Mouse (Mus musculus) liver, adult 2 months (tissue): Measurements from ENCODE around the gene Rab5c. TPM values are rescaled to one million over a fixed set of nuclear protein-coding genes. Genes with fewer than 3 reads are reported as not detected.

Experiments
- DNase-seq: peaks from one replicate; pipeline ENCODE4 v3.0.0-alpha.2; 2011; ENCODE audit warnings: low read depth, low spot score; ENCODE audit errors: extremely low read depth
- H3K27ac ChIP-seq: fragments of 200-500 bp; replicated peaks from 2 replicates; pipeline ENCODE4 v1.5.1; 2012; ENCODE audit warnings: low read depth, mild to moderate bottlenecking, control low read depth, inconsistent platforms, low read length; ENCODE audit not compliant: insufficient read depth
- H3K27me3 ChIP-seq: fragments of 200-500 bp; 2 replicates; pipeline ENCODE4 v1.6.1; 2012; ENCODE audit warnings: mild to moderate bottlenecking, moderate library complexity, low read length, inconsistent platforms; ENCODE audit not compliant: control insufficient read depth, insufficient read depth
- H3K36me3 ChIP-seq: fragments of 200-500 bp; 2 replicates; pipeline ENCODE4 v1.6.1; 2012; ENCODE audit warnings: low read length, inconsistent platforms; ENCODE audit not compliant: control insufficient read depth, insufficient read depth
- H3K4me1 ChIP-seq: fragments of 200-500 bp; 2 replicates; pipeline ENCODE4 v1.6.1; 2011; ENCODE audit warnings: low read length; ENCODE audit not compliant: control insufficient read depth, insufficient read depth
- H3K4me3 ChIP-seq: fragments of 200-500 bp; 2 replicates; pipeline ENCODE4 v1.5.1; 2011; ENCODE audit warnings: low read depth, mild to moderate bottlenecking, control low read depth, low read length, moderate library complexity; ENCODE audit not compliant: insufficient read depth
- H3K79me2 ChIP-seq: fragments of 200-500 bp; 2 replicates; pipeline ENCODE4 v1.6.1; 2012; ENCODE audit warnings: inconsistent platforms, mild to moderate bottlenecking, low read length, moderate library complexity; ENCODE audit not compliant: control insufficient read depth, insufficient read depth
- H3K9ac ChIP-seq: fragments of 200-500 bp; 2 replicates; pipeline ENCODE4 v1.6.1; 2012; ENCODE audit warnings: low read depth, mild to moderate bottlenecking, control low read depth, inconsistent platforms, low read length
- CTCF ChIP-seq: fragments of 200-500 bp; IDR thresholded peaks from 2 replicates; pipeline ENCODE4 v1.5.1; 2011; ENCODE audit warnings: low read depth, low read length, control low read depth
- POLR2A ChIP-seq: fragments of 200-500 bp; IDR thresholded peaks from 2 replicates; pipeline ENCODE4 v1.6.1; 2011; ENCODE audit warnings: low read length, control low read depth; ENCODE audit not compliant: insufficient read depth; ENCODE audit errors: extremely low read depth
- WGBS: fragments of 180-500 bp; shearing (Covaris S2); methylation state at CpG from one replicate; pipeline ENCODE4 v1.1.7; 2018; 5-methylcytosine and 5-hydroxymethylcytosine counted together
- polyA plus RNA-seq: library from polyadenylated mRNA; depleted of rRNA; stranded (reverse); fragments of >200 nt; gene quantifications from 2 replicates; pipeline ENCODE4 v1.2.3, GENCODE M21; 2012
- total RNA-seq: library from RNA; depleted of rRNA; stranded (reverse); fragments of >200 nt; gene quantifications from 2 replicates; pipeline ENCODE4 v1.2.3, GENCODE M21; 2014

Rab5c gene
- total and polyA plus RNA-seq, 2 experiments: 71.3 to 149 TPM

DNA sequence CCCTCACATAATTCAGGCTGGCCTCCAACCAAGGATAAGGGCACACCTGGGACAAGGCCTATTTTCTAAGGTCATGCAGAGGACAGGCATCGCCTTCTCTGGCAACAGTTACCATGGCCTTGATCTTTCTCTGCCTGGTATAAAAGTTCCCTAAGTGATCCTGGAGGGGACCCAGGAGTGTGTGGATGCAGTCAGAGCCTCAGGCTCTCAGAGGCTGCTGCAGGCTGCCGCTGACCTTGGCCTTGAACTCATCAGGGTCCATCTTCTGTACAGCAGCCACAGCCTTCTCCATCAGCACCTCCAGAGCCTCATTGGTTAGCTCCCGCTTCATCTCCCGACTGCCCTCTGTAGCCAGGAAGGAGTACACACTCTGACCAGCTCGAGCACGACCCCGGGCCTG, 40.1 kb downstream of the Rab5c start:
- Histone ChIP-seq H3K4me3 (no peak overlapping the region), H3K9ac (no peak overlapping the region), H3K4me1 (peaks cover 4% of the 10 kb centered on the region), H3K36me3 (no peaks in the 10 kb centered on the region; the same call in 1 of the 2 replicates), H3K79me2 (no peaks in the 10 kb centered on the region), H3K27me3 (no peaks in the 10 kb centered on the region; the same call in 1 of the 2 replicates), H3K27ac (no peak overlapping the region)
- TF ChIP-seq POLR2A (no peak), CTCF (no peak)
- no peak for DNase-seq
- 77% methylated on average over 7 of the region's 7 CpGs for WGBS

GRCm38 (mm10) chr11:100694926-100695325, 43.1 kb downstream of the Rab5c start:
- Histone ChIP-seq H3K9ac (no peak overlapping the region), H3K4me1 (no peaks in the 10 kb centered on the region), H3K27me3 (no peaks in the 10 kb centered on the region; the same call in 1 of the 2 replicates), H3K4me3 (no peak overlapping the region), H3K36me3 (no peaks in the 10 kb centered on the region; the same call in 1 of the 2 replicates), H3K79me2 (no peaks in the 10 kb centered on the region), H3K27ac (no peak overlapping the region)
- peak; percentile 19 for DNase-seq
- 39% methylated on average over 5 of the region's 5 CpGs for WGBS
- TF ChIP-seq CTCF: peak; percentile 97
- no peak for TF ChIP-seq POLR2A

- TF ChIP-seq CTCF (no peak), POLR2A (no peak)
- WGBS: 28% methylated on average over 5 of the region's 5 CpGs
Measured at GRCm38 (mm10) chr11:100693154-100693553, 44.9 kb downstream of the Rab5c start.

GRCm38 (mm10) chr11:100692164-100692616, 45.8 kb downstream of the Rab5c start, which contains the start of gene Zfp385c:
Zfp385c (minus strand) TSS chr11:100692455.
- no peak within 1 kb of the TSS for H3K4me3 ChIP-seq
- no peak within 1 kb of the TSS for H3K9ac ChIP-seq
- no peaks in the 10 kb centered on the region for H3K4me1 ChIP-seq
- no peak for TF ChIP-seq CTCF
- no peak for TF ChIP-seq POLR2A
- DNase-seq: peak; percentile 17
- H3K27ac ChIP-seq: no peak within 1 kb of the TSS
- H3K79me2 ChIP-seq: no peaks in the 10 kb centered on the region
- H3K27me3 ChIP-seq: no peaks in the 10 kb centered on the region; the same call in 1 of the 2 replicates
- 3% methylated on average over 23 of the region's 23 CpGs for WGBS
- H3K36me3 ChIP-seq: no peaks in the 10 kb centered on the region; the same call in 1 of the 2 replicates

More at GRCm38 (mm10) chr11:100693154-100693553, 44.9 kb downstream of the Rab5c start:
- Histone ChIP-seq H3K36me3 (no peaks in the 10 kb centered on the region; the same call in 1 of the 2 replicates), H3K79me2 (no peaks in the 10 kb centered on the region), H3K4me1 (no peaks in the 10 kb centered on the region), H3K27me3 (no peaks in the 10 kb centered on the region; the same call in 1 of the 2 replicates), H3K27ac (no peak overlapping the region), H3K4me3 (no peak overlapping the region), H3K9ac (no peak overlapping the region)
- DNase-seq: no peak

DNA sequence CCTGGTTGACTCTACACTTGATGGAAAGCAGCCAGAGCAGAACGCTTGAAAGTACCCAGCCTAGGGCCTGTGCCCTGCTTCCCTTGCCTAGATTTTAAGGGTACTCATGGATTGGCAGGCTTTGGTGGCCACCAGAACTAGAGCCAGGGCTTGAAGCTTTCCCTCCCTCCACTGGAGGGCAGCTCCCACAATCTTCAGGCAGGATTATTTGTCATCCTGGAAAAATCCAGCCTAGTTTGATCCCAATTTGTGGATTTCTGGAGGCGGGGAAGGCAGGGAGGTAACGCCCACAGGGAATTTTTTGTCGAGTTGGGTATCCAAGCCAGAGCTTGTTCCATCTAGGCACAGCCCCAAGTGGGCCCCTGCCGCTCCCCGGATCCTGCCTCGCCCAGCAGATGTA, 47.6 kb downstream of the Rab5c start:
- no peak overlapping the region for H3K27ac ChIP-seq
- H3K36me3 ChIP-seq: no peaks in the 10 kb centered on the region
- TF ChIP-seq POLR2A (no peak), CTCF (no peak)
- no peak overlapping the region for H3K9ac ChIP-seq
- H3K27me3 ChIP-seq: no peaks in the 10 kb centered on the region; the same call in 1 of the 2 replicates
- H3K4me1 ChIP-seq: no peaks in the 10 kb centered on the region
- H3K4me3 ChIP-seq: no peak overlapping the region
- DNase-seq: no peak
- 84% methylated on average over 7 of the region's 7 CpGs for WGBS
- H3K79me2 ChIP-seq: no peaks in the 10 kb centered on the region

DNA sequence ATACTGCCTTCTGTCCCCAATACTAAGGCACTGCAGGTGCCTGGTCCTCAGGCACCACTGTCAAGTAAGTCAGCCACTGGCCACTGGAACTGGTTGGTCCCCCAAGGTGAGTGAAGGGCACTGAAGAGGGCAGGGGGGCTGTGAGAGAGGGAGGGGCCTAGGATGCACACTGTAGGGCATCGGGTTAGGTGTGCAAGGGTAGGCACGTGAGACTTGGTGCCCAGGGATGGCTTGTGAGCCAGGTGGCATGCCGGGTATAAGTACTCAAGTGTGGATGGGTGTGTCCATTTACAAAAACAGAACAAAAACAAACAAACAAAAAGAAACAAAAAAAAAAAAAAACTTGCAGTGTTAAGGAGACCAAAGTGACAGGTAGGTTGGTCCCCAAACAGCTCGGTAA, 49.6 kb downstream of the Rab5c start:
- H3K4me3 ChIP-seq: no peak overlapping the region
- no peaks in the 10 kb centered on the region for H3K79me2 ChIP-seq
- no peak for TF ChIP-seq CTCF
- TF ChIP-seq POLR2A: no peak
- 75% methylated on average over 4 of the region's 4 CpGs for WGBS
- H3K27ac ChIP-seq: no peak overlapping the region
- H3K9ac ChIP-seq: no peak overlapping the region
- DNase-seq: no peak
- H3K36me3 ChIP-seq: no peaks in the 10 kb centered on the region
- no peaks in the 10 kb centered on the region; the same call in 1 of the 2 replicates for H3K27me3 ChIP-seq
- H3K4me1 ChIP-seq: no peaks in the 10 kb centered on the region
